Mouse (Mus musculus) mouse trophoblast stem cell (cell line): ENCODE data around the gene Sco2.

Experiments
- in situ Hi-C, 2 experiments: fragments of 300-500 bp; cut with MseI, MboI; formaldehyde crosslinking; loops; 2 replicates in 1 of 2; 3 replicates in 1 of 2; pipeline ENCODE4 v1.15.1; 2025

The Sco2 gene

DNA sequence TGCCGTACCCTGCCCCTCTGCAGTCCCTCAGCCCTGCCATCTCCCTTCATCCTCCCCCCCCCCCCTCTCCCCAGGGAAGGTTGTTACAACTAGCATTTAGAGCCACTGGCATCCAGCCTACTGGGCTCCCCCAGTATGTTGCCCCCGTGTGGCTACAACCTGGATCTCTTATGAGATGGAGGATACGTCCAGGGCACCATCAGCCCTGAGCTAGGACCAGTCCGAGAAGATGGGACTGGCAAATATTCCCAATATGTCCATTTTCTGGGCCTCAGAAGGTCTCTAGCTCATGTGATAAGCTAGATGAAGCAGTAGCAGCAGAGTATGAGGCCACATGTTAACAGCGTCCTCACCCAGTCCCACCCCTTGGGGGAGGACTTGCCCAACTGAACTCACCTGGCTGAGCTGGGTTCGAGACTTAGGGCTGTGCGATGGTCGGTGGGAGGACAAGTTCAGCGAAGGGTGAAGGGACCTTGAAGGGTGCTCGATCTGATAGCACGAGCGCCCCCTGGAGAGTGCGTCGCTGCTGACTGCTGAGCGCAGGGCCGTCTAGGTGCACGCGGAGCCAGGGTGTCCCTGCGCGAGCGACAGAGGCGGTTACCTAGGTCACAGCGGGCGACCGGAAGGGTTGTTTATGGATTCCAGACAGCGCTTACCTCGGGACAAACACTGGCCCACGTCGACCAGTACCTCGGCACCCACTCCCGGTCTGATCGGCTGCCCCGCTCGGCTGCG, 452 bp downstream of the Sco2 start:
- in situ Hi-C loops = no loop called here

DNA sequence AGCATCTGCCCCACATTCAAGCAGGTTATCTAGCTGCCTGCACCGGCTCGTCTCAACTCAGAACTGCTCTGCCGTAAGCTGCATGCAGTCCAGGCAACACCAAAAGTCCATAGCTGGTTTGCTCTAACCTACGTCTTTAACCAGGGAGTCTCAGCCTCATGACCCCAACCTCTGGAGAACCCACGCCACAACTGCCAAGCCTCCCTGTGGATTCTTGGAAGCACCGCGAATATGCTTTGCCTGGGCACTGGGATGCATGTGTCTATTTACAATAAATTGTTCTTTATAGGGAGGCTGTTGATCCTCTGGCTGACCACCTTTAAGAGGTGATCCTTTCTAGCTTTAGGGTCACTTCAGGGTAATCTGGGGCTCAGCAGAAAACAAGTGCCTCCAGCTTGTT, 1.1 kb downstream of the Sco2 start:
- in situ Hi-C loops = no loop called here

DNA sequence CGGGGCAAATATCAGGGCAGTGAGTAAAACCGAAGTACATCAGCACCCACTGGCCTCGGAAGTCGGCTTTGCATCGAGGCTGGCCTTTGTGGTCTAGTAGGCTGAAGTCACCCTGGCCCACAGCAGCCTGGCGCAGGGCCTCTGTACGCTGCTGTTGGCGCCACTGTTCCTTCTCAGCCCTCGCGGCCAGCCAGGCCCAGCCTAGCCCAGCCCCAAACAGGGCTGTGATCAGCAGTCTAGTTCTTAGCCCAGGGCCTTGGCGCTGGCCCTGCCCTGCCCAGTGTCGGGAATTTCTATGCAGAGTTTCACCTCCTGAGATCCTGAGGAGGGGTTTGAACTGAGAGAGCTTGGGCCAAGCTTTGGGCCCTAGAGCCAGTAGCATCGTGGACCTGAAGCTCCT, 1.6 kb downstream of the Sco2 start:
- in situ Hi-C loops = no loop called here

DNA sequence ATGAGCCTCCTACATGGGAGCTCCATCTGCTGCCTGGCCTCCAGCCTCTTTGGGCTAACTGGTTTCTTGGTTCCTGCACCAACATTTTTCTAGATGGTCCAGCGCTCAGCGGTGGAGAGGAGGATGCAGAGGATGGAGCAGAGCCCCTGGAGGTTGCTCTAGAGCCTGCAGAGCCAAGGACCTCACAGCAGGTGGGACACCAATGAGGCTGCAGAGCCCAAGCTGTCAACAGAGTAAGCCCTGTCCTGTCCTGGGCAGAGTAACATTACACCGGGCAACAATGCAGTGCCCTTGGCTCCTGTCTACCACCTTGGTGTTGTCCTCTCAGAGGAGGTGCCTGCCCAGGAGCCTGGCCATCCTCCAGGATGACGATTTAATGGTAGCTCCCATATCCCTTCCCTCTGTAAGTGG, 8.5 kb downstream of the Sco2 start:
- in situ Hi-C loops = no loop called here

DNA sequence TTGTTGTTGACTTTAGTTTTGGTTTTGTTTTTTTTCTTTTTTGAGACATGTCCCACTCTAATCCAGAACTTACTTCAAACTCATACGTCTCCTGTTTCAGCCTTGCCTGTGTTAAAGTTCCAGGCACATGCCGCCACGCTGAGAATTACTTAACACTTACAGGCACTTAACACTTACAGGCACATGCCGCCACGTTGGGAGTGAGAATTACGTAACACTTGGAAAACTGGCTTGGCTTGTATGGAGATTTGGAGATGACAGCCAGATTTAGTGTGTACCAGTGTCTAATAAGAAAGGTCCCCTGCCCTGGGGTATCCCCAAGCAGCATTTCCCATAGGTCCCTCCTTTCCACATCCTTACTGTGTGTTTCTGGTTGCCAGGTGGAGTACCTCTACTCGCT, 10.6 kb downstream of the Sco2 start:
- in situ Hi-C loops = no loop called here

DNA sequence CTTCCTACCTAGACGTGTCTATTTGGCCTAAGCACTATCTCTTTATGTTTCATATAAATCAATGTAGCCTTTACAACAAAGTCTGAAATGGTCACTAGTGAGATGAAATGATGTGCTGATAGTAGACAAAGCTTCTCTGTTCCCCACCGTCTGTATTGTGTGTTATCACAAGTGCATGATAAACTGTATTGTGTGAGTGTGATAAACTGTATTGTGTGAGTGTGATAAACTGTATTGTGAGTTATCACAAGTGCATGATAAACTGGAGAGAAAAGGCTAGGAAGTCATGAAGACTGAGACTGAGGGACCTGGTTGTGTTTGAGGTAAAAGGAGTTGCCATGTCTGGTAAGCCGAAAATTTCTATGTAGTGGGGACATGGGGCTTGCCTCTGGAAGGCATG, 14.9 kb downstream of the Sco2 start:
- in situ Hi-C loops = no loop called here

DNA sequence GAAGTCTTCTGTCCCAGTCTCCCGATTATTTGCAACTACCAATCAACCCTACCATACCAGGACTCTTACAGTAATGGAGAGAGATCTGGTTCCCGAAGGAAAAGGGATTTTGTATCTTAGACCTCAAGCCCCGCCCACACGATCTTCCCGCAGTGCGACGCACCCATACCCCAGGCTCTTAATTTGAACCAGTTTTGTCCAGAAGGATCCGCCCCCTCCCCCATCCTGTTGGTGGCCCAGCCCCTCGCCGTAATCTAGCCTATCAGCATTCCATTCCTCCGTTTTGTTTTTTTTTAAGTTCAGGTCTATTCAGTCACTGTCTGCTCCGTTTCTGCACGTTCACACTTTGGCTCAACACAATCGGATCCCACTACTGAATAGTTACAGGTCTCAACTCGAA, 17.3 kb downstream of the Sco2 start:
- in situ Hi-C loops = no loop called here

DNA sequence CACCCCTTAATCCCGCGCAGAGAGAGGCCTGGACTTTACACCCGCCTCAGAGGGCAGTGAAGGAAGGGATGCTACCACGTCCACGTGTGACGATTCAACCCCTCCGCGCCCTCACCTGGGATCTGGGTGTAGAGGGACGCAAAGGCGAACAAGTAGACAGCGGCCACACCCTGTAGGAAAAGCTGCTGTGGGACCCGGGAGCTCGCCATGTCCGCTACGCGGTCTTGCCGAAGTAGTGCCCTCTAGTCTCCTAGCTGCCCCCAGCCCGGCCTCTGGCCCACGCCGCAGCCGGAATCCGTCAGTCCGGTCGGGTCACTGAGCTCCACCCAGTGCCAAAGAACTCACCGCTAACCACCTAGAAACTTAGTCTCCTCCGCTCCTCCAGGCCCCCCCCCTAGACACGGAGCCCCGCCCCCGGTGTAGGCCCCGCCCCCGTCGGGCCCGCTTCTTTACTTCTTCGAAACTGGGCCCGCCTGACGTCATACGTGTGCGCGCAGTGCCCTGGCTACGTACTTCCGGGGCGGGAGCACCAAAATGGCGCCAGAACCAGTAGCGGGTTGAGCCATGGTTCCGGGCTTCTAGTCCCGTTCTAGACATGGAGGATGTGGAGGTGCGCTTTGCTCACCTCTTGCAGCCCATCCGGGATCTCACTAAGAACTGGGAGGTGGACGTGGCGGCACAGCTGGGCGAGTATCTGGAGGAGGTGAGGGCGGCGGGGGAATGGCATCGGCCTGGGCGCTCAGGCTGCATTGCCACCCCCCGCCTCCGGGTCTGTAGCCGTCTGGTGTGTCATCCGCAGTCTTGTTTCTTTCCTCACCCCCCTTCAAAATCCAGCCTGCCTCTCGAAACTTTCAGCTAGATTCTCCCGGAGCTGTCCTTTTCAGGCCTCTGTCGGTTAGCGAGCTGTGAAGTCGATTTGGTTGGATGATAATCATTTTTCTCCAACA, 18.1 kb downstream of the Sco2 start, which contains the start of the genes Lmf2 and Ncaph2:
Gene Lmf2 (minus strand): TSS at position 419 of the 947 bp plus-strand sequence.
Gene Ncaph2 (plus strand): TSS at position 479 of the 947 bp plus-strand sequence.
- in situ Hi-C loops = no loop called here

DNA sequence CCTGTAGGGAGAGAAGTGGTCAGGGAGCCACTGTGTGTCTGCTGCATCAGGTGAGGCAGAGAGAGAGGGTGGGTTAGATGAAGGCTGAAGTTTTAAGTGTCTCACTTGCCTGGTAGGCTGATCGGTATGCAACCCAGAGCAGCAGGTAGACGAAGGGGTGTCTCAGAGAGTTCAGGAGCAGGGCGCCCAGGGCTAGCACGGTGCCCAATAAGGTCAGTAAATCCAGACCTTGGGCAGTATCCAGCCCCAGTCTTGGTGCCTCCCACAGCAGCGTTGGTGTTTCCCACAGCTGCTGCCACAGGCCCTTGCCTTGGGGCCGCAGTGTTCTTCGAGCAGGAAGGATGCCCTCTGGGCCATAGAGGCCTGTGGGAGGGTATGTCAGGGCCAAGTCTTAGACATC, 19.2 kb downstream of the Sco2 start:
- in situ Hi-C loops = no loop called here

DNA sequence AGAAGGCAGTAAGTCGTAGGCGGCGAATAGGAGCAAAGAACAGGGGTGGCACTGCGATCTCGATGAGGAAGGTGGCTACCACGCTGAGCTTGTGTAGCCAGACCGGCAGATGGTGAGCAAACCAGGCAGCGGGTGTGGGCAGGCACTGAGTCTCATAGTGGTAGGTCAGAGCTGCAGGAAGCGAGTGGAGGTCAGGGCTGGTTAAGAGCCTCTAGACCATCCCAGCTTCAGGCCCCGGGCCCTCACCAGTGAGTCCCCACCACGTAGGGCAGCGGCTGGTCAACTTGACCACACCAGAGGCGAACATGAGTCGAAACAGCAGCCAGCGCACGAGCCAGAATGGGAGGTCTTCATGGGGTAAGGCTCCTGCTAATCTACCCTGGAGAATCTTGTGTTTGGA, 19.8 kb downstream of the Sco2 start:
- in situ Hi-C loops = no loop called here

DNA sequence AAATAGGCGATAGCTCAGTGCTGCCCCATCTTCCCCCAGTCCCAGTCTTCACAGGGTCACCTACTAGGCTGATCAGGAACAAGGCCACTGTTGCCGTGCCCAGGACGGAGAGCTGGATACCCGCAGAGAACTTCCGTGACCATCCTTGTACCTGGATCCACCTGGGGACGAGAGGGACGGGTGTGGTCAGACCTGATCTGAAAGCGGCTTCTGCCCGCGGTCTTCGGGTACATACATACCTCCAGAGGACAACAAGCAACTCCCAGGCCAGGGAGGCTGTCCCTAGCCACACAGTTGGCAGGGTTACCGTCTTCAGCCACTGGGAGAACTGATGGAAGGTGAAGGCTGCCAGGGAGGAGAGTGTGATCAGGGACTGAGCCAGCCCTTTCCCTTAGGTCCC, 20.9 kb downstream of the Sco2 start:
- in situ Hi-C loops = no loop called here

DNA sequence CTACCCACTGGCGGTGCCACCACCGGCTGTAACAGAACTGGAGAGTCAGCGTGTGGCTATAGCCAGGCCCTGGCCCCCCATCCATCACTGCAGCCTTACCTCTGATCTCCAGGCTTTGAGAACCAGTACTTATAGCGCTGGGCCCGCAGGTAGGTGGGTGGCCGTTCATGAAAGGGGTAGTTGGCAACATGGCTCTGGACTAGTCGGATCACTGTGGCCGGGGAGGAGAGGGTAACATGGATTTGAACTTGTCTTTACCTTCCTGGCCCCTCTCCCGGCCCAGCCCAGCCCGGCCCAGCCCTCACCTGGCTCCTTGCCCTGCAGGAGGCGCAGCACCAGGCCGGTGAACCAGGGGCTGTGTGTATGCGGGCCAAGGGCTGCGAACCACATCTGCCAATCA, 21.6 kb downstream of the Sco2 start:
- in situ Hi-C loops = no loop called here

DNA sequence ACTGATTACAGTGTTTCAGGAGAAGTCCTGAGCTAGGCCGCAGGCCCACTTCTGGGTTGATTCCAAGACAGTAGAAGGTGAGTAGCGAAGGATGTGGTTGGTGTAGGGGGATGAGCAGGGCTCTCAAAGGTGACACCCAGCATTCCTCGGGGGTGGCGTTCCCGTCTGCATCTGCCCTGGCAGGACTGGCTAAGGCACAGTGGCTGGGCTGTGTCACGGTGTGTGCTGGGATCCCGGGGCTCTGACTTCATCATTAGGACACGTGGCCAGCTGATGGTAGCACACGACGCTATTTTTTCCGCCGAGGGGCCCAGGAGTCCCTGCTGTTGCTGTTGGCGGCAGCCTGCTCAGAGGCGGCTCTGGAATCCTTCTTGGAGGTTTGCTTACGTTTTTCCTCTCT, 22.3 kb downstream of the Sco2 start:
- in situ Hi-C loops = no loop called here

DNA sequence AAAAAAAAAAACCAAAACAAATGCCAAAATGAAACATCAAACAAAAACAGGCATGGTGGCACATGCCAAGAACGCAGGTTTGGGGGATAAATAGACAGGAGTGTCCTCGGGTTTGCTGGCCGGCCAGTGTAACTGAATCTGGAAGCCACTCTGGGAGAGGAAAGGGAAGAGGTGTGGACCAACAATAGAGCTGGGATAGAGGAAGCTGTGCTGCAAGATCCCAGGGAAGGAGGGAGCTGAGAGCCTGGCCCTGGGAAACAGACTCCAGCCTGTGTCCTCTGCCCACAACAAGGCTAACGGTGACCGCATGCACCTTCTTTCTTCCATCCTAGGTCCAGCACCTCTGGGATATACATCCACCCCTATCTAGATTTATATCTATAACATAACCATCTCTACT, 23.2 kb downstream of the Sco2 start:
- in situ Hi-C loops = no loop called here

DNA sequence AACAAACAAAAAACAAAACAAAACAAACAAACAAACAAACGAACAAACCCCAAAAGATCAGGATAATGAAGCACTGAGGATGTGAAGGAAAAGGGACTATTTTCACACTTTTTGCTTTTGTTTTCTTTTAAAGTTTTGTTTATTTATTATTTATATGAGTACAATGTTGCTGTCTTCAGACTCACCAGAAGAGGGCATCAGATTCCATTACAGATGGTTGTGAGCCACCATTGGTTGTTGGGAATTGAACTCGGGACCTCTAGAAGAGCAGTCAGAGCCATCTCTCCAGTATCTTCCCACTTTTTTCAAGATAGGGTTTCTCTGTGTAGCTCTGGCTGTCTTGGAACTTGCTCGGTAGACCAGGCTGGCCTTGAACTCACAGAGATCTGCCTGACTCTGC, 30.3 kb downstream of the Sco2 start:
- in situ Hi-C loops = no loop called here

DNA sequence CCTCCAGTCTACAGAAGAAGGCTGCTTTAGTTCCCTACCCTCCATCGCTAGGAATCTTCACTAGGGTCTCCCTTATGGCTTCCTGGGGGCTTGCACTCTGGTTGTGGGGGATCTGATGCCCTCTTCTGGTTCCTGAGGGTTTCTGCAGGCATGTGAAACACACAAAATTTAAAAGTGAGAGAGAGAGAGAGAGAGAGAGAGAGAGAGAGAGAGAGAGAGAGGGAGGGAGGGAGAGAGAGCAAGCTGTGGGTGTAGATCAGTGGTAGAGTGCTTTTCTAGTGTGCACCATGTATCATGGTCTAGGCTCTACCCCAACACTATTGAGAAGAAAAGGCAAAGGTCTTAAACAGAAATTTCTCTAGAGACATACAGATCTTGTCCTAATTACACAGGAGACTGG, 32.0 kb downstream of the Sco2 start:
- in situ Hi-C loops = no loop called here

DNA sequence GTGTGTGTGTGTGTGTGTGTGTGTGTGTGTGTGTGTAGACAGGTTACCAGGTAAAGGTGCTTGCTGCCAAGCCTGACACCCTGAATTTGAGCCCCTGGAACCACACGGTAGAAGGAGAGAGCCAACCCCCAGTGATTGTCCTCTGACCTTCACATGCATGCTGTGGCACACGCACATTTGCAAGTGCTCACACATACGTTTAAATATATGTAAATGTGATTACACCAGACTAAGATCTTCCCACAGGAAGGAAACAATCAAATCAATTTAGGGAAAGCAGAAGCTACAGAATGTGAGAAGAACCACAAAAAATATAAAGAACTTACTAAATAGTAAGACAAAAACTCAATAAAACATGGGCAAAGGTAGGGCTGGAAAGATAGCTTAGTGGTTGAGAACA, 33.5 kb downstream of the Sco2 start:
- in situ Hi-C loops = no loop called here

DNA sequence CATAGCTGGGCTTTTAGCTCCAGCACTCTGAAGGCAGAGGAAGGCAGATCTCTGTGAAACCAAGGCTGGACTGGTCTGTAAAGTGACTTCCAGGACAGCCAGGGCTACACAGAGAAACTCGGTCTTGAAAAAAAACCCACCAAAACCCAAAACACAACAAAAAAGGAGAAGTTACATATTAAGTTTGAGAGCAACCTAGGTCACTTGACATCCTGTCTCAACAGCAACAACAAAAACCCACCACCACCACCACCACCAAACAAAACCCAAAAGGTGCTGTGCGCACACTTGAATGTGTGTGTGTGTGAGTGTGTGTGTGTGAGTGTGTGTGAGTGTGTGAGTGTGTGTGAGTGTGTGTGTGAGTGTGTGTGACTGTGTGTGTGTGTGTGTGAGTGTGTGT, 34.0 kb downstream of the Sco2 start:
- in situ Hi-C loops = no loop called here

DNA sequence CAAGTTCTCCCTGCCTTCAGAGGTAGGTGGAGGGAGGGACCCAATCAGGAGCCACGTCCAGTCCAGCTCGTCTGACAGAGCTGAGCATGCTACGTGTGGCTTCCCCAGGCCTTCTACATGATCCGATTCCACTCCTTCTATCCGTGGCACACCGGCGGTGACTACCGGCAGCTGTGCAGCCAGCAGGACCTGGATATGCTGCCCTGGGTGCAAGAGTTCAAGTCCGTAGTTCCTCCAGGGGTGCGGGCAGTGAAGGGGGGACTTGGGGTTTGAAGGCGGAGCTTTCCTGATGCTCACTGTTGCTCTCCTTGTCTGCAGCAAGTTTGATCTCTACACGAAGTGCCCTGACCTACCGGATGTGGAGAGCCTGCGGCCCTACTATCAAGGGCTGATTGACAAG, 37.2 kb downstream of the Sco2 start:
- in situ Hi-C loops = no loop called here

DNA sequence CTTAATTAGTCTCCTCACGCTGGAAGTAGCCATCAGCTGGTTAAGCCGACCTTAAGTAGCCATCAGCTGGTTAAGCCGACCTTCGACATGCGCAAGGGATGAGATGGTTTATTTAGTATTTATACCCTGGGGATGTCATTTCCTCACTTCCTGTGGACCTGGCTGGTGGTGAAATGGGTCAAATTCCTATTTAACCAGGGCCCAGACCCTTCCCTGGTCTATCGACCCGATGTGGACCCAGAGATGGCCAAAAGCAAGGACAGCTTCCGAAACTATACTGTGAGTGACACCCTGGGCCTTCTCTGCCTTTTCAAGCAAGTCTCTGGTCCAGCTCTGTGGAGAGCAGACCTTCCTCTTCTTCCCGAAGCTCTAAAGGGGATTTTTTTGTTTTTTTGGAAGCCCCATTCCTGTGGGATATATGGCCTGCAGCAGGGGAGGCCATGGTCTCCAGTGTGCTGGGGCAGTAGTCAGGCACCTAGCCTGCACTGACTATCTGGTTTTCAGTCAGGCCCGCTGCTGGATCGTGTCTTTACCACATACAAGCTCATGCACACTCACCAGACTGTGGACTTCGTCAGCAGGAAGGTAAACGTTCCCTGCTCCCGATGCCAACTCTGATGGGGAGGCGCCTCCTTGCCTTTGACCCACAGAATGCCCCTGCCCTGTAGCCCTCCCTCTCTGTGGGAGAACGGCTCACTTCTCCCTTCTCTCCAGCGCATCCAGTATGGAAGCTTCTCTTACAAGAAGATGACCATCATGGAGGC, 38.7 kb downstream of the Sco2 start:
- in situ Hi-C loops = no loop called here

DNA sequence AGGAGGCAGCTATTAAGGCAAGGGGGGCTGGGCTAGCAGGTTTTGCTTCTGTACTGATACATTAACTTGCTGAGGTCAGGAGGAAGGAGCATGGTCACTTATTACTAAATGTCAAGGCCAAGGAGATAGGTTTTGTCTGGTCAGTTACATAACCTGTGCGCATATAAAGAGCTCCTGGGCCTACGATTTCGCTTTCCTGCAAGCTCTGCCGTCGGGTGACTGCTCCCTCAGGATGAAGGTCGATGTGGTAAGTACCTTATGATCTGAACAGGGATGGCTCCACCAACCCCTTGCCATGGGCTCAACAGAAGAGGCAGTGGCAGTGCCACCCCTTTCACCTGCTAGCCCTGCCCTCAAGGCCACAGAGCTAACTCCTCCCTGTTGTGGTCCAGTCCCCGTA, 39.4 kb downstream of the Sco2 start, which contains the start of gene Miox:
Gene Miox (plus strand): TSS at position 128 of the 400 bp plus-strand sequence.
- in situ Hi-C loops = no loop called here

DNA sequence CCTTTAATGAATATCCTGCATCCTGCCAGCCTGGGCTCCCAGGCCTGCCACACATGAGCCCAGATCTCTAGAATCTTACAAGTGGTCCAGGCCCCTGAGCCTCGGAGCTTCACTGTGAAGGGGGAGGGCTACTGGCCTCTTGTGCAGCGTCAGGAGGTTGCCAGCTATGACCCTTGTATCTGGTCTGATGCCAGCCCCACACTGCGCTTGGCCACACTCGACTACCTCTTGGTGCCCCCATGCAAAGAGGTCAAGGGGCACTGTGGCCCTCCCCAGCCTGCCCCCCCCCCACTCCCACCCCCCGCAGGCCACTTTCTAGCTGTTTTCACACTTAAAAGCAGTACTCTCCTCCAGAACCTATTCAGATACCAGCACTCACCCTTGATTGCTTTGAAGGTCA, 47.2 kb downstream of the Sco2 start:
- in situ Hi-C loops = no loop called here
